Mouse (Mus musculus): ENCODE results near the gene Scn8a. TPM values are rescaled to one million over a fixed set of nuclear protein-coding genes. Genes with fewer than 3 reads are reported as not detected.

Scn8a gene
- polyA plus RNA-seq, 1 experiment from 2014 or later: 8.2 TPM

DNA sequence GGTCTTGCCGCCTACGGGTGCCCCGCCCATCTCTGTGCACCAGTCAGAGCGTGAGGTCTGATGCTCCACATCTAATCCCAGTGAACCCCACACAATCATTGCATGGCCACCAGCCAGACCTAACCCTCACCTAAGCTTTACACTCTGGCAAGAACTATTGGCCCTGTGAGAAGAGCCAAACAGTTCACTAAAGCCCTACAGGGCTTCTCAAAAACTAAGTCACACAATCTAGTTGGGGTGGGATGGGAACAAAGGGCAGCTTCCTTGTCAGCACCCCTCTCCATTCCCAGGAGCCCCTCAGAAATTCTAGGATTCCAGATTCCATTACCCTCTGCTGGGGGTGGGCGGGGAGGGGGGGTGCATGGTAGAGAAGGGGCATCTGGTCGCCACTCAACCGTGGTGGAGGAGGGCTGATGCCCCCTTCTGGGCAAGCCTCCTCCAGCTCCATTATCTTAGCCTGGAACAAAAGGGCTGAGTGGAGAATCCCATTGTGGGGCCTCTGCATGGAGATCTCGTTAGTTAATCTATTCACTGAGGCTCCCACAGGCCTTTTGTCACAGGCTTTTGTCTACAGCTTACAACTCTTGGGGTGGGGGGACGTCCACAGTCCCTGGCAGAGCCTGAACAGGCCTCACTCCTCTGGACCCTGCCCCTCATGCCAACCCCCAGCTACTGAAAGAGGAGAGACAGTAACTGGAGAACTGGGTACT, 190.1 kb downstream of the Scn8a start:
- H3K4me3 ChIP-seq: no peak overlapping the region
- no peaks in the 10 kb centered on the region for H3K9me3 ChIP-seq
- no peak for ATAC-seq (ENCODE audit: insufficient number of reproducible peaks, insufficient read depth, low FRiP score, low TSS enrichment, low read depth)
- 46% methylated on average over 9 of the region's 9 CpGs for WGBS
- peaks cover 28% of the 10 kb centered on the region for H3K4me1 ChIP-seq
- no peaks in the 10 kb centered on the region for H3K36me3 ChIP-seq
- no peak overlapping the region for H3K4me2 ChIP-seq
- peaks cover 16% of the 10 kb centered on the region for H3K27me3 ChIP-seq
- H3K9ac ChIP-seq: 0 out of 2 replicates have a peak overlapping the region, but pooled peaks have one; percentile 37
- peak overlapping the region; percentile 5; the same call in 1 of the 2 replicates for H3K27ac ChIP-seq

DNA sequence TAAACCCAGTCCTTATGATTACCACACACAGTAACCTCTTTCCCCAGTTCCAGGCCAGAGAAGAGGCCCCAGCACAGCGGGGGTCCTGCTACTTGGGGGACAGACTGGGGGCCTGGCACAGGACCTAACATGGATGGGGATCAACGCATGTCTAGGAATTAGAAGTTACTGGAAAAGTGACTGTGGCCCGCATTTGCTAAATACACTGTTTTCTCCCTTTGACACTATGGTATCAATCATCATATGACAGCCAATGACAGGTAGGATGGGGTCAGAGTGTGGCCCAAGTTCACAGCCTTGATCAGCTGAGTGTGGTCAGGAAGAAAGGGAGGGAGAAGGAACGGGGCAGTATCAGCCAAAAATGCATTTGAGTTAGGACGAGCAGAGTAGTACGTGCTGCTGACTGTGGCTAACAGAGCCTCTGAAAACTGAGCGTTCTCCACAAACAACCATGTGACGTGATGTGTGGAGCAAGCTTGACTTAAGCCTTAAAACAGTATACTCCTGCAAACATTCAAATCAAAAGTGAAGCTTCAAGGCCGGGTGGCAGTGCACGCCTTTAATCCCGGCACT, 190.7 kb downstream of the Scn8a start:
- no peaks in the 10 kb centered on the region for H3K9me3 ChIP-seq
- WGBS: 61% methylated on average over 11 of the region's 11 CpGs
- peaks cover 34% of the 10 kb centered on the region for H3K4me1 ChIP-seq
- H3K4me3 ChIP-seq: no peak overlapping the region
- H3K27ac ChIP-seq: peak overlapping the region; percentile 5; the same call in 1 of the 2 replicates
- 0 out of 2 replicates have a peak overlapping the region, but pooled peaks have one; percentile 37 for H3K9ac ChIP-seq
- no peak overlapping the region for H3K4me2 ChIP-seq
- H3K27me3 ChIP-seq: peaks cover 10% of the 10 kb centered on the region
- no peak for ATAC-seq (ENCODE audit: insufficient number of reproducible peaks, insufficient read depth, low FRiP score, low TSS enrichment, low read depth)
- H3K36me3 ChIP-seq: no peaks in the 10 kb centered on the region

DNA sequence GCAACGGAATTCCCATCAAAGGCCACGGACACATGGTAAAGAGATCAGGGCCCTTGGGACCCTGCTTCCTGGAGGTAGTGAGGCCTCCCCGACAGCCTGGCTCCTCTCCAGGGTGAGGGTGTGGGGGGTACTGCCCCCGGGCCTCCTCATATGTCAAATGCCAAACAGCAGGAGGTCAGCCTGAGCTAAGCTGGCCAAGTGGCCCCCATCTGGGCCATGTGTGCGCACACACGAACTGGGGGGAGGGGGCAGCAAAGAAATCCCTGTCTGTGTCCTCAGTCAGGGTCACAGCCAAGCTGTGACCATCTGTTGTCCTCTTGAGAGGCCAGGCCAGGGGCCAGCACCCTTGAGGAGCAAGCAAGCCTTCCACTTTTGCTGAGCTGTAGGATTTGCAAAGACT, 195.4 kb downstream of the Scn8a start:
- WGBS: 17% methylated on average over 6 of the region's 6 CpGs
- no peak overlapping the region for H3K9ac ChIP-seq
- no peaks in the 10 kb centered on the region for H3K27me3 ChIP-seq
- H3K4me3 ChIP-seq: no peak overlapping the region
- peaks cover 65% of the 10 kb centered on the region for H3K4me1 ChIP-seq
- no peaks in the 10 kb centered on the region for H3K36me3 ChIP-seq
- H3K4me2 ChIP-seq: no peak overlapping the region
- H3K27ac ChIP-seq: no peak overlapping the region
- no peaks in the 10 kb centered on the region for H3K9me3 ChIP-seq
- ATAC-seq (ENCODE audit: insufficient number of reproducible peaks, insufficient read depth, low FRiP score, low TSS enrichment, low read depth): no peak

DNA sequence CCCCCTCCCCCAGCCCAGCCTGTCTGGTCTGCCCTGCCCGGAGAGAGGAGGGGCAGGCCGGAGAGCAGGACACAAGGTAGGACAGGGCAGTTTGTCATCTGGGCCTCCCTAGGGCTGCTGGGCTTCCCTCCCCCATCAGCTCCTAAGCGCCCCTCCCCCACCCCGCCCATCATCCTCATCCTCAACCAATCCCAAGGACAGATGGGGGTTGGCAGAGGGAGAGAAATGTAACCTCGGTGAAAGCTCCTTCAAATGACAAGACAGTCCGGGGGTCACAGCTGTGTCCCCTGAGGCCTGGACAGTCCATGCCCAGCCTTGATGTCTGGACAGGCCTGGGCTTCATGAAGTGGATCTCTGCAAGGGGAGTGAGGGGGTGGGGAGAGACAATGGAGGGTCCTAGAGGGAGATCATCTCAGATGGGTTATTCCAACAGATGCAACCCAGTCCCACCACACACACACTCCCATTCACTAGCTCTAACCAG, 196.7 kb downstream of the Scn8a start:
- no peak overlapping the region for H3K9ac ChIP-seq
- H3K4me1 ChIP-seq: peaks cover 73% of the 10 kb centered on the region
- no peaks in the 10 kb centered on the region for H3K36me3 ChIP-seq
- no peak overlapping the region for H3K27ac ChIP-seq
- no peak overlapping the region for H3K4me3 ChIP-seq
- WGBS: 18% methylated on average over 4 of the region's 6 CpGs
- no peak for ATAC-seq (ENCODE audit: insufficient number of reproducible peaks, insufficient read depth, low FRiP score, low TSS enrichment, low read depth)
- H3K9me3 ChIP-seq: no peaks in the 10 kb centered on the region
- H3K27me3 ChIP-seq: no peaks in the 10 kb centered on the region
- H3K4me2 ChIP-seq: no peak overlapping the region

DNA sequence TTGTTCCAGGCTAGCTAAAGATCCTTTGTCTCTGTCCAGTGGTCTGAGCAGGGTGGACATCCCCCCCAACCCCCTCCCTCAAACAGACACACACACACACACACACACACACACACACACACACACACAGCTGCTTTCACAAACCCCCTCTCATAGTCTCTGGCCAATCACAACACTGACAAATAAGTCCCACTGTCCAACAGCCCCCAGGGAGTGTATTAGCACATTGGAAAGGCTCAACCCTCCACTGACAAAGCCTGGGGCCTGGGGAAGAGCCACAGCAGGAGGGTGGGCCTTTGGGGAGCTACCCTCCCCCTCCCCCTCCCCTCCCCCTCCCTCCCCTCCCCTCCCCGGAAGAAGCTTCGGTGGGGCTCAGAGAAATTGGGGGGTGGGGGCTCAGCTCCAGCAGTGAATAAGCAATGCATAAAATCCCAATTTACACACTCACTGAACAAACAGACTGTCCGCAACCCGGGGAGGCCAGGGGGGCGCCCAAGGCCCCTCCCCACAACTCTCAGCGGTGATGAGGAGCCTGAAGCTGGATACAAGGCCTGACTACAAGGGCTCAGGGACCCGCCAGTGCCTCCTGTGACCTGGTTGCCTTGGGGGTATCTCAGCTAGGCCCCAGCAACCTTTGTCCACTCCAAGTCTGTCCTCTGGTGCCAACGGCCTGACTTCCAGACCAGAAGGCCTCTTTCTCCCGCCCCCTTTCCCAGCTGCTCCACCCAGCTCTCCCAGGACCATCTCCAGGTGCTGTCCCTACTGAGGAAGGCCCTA, 197.4 kb downstream of the Scn8a start:
- Histone ChIP-seq H3K4me1 (peaks cover 72% of the 10 kb centered on the region), H3K36me3 (no peaks in the 10 kb centered on the region), H3K27ac (peak overlapping the region; percentile 68; the same call in 1 of the 2 replicates), H3K9me3 (no peaks in the 10 kb centered on the region), H3K4me3 (no peak overlapping the region), H3K27me3 (no peaks in the 10 kb centered on the region), H3K9ac (0 out of 2 replicates have a peak overlapping the region, but pooled peaks have one; percentile 46), H3K4me2 (no peak overlapping the region)
- no peak for ATAC-seq (ENCODE audit: insufficient number of reproducible peaks, insufficient read depth, low FRiP score, low TSS enrichment, low read depth)
- 24% methylated on average over 7 of the region's 9 CpGs for WGBS

DNA sequence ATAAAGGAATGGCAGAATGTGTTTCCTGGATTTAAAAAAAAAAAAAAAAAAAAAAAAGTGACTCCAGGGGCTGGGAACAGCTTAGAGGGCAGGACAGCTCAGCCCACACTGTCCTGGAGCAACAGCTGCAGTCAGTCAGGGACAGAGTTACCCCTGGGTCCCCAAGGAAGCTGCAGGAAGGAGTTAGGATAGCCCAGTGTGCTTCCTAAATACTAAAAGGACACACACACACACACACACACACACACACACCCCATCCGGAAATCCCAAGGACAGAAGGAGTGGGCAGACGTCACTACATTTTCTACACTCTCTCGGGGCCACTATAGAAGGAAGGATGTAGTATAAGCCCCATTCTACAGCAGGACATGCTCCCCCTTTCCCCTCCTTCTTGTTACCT, 198.4 kb downstream of the Scn8a start:
- Histone ChIP-seq H3K27ac (no peak overlapping the region), H3K36me3 (no peaks in the 10 kb centered on the region), H3K27me3 (no peaks in the 10 kb centered on the region), H3K4me3 (no peak overlapping the region), H3K9me3 (no peaks in the 10 kb centered on the region), H3K9ac (no peak overlapping the region), H3K4me2 (no peak overlapping the region), H3K4me1 (peaks cover 75% of the 10 kb centered on the region)
- WGBS: 33% methylated on average over 3 of the region's 3 CpGs
- no peak for ATAC-seq (ENCODE audit: insufficient number of reproducible peaks, insufficient read depth, low FRiP score, low TSS enrichment, low read depth)

DNA sequence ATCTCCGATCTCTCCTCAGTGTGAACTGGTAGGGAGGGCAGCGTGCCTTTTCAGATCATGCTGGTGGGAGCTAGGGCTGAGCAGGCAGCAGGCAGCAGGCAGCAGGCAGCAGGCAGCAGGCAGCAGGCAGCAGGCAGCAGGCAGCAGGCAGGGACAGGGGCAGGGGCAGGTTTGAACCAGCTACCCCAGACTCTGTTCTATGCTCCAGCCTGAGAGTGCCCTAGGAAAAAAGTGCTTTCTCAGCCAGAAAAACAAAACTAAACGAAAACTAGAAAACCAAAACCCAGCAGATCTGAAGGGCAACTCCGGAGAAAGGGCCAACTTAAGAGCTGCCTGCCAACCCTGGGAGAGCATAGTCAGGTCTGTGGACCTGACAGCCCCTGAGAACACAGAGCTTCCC, 199.0 kb downstream of the Scn8a start:
- Histone ChIP-seq H3K27ac (no peak overlapping the region; the same call in 1 of the 2 replicates), H3K9me3 (no peaks in the 10 kb centered on the region), H3K4me1 (peaks cover 77% of the 10 kb centered on the region), H3K4me2 (no peak overlapping the region), H3K4me3 (no peak overlapping the region), H3K9ac (no peak overlapping the region), H3K36me3 (no peaks in the 10 kb centered on the region), H3K27me3 (no peaks in the 10 kb centered on the region)
- WGBS: 54% methylated on average over 4 of the region's 4 CpGs
- no peak for ATAC-seq (ENCODE audit: insufficient number of reproducible peaks, insufficient read depth, low FRiP score, low TSS enrichment, low read depth)

DNA sequence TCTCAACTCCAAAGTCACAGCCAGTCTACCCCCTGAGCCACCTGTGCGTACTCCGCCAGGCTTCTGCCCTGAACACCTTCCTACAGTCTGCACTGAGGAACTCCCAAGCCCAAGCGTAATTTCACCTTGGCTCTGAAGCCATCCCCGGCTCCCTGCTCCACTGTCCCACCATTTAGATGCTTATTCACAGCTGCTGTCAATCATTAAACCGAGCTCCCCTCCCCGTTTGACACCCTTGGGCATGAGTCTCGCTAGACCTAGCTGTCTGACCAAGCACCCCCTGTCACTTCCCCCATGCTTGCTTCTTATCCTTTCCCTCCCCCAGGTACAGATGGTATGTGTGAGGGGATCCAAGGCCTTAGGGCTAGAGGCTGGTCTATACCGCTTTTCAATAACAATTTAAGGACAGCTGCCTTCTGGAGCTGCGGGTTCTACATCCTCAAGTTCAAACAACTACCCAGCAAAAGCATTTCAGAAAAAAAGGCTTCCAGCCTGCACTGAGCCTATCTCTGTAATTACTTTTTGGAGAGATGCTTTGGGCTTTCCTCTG, 200.1 kb downstream of the Scn8a start:
- Histone ChIP-seq H3K36me3 (no peaks in the 10 kb centered on the region), H3K4me2 (no peak overlapping the region), H3K27me3 (no peaks in the 10 kb centered on the region), H3K4me1 (peaks cover 77% of the 10 kb centered on the region), H3K27ac (peak overlapping the region; percentile 82), H3K9ac (peak overlapping the region; percentile 55; the same call in 1 of the 2 replicates), H3K4me3 (no peak overlapping the region), H3K9me3 (no peaks in the 10 kb centered on the region)
- no peak for ATAC-seq (ENCODE audit: insufficient number of reproducible peaks, insufficient read depth, low FRiP score, low TSS enrichment, low read depth)
- 42% methylated on average over 9 of the region's 9 CpGs for WGBS

DNA sequence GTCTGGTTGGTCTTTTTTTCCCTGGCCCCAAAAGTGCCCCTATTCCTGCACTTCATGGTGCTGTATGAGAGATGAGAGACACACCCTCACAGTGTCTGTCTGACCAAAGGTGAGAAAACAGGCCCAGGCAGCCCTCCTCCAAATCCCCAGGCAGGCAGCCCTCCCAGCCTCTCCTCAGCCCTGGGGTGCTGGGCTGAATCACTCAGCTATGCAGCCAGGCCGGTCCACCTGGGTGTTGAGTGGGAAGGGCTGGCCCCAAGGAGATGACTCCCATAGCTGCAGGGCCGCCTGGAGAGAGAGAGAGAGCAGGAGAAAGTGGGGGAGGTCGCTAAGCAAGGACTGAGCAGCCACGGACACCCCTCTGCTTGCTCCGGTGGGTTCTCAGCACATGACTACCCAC, 201.1 kb downstream of the Scn8a start:
- peak overlapping the region; percentile 55 for H3K9ac ChIP-seq
- H3K27me3 ChIP-seq: no peaks in the 10 kb centered on the region
- no peaks in the 10 kb centered on the region for H3K36me3 ChIP-seq
- H3K4me3 ChIP-seq: no peak overlapping the region
- H3K9me3 ChIP-seq: no peaks in the 10 kb centered on the region
- peaks cover 75% of the 10 kb centered on the region for H3K4me1 ChIP-seq
- ATAC-seq (ENCODE audit: insufficient number of reproducible peaks, insufficient read depth, low FRiP score, low TSS enrichment, low read depth): peak; percentile 32
- H3K27ac ChIP-seq: peak overlapping the region; percentile 82
- H3K4me2 ChIP-seq: no peak overlapping the region; the same call in 1 of the 2 replicates
- WGBS: 33% methylated on average over 5 of the region's 5 CpGs

DNA sequence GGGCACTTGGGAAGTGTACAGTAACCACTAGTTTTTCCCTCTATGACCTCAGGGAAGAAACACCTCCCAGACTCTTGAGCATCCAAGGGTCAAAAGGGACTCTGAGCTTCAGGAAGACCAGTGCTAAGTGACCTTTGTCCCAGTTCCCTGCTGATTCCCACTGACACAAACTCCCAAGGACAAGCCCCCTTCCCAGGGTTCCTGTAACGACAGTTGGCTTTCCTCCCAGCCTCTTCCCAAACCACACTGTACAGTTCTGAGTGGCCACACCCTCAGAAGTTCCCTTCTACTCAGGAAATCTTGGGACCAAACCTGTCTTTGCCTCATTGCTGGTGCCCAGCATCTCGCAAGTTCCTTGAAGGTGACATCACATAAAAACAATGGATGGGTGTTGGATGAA, 203.1 kb downstream of the Scn8a start:
- peaks cover 6% of the 10 kb centered on the region; the same call in 1 of the 2 replicates for H3K27me3 ChIP-seq
- ATAC-seq (ENCODE audit: insufficient number of reproducible peaks, insufficient read depth, low FRiP score, low TSS enrichment, low read depth): no peak
- H3K4me3 ChIP-seq: no peak overlapping the region
- no peak overlapping the region for H3K9ac ChIP-seq
- no peak overlapping the region for H3K4me2 ChIP-seq
- H3K9me3 ChIP-seq: no peaks in the 10 kb centered on the region
- H3K4me1 ChIP-seq: peaks cover 75% of the 10 kb centered on the region
- WGBS: 53% methylated on average over 2 of the region's 2 CpGs
- H3K27ac ChIP-seq: no peak overlapping the region
- no peaks in the 10 kb centered on the region for H3K36me3 ChIP-seq

DNA sequence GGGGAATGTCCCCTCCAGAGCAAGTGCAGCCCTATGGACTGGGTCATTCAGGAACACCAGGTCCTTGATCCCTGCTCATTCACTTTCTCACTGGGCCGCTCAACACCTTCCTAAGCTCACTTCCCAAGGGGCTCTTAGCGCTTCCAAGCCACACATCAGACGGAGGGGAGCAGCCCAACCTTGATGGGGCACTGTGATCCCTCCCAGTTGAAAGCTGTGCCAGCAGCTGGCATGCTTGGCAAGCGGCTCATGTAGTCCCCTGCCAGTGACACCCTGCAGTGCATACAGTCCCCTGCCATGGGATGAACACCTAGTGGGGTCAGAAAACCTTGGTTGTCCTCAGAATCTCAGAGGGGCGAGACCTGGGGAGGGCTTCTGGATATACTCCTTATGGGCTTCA, 204.4 kb downstream of the Scn8a start:
- no peak overlapping the region for H3K4me2 ChIP-seq
- no peak for ATAC-seq (ENCODE audit: insufficient number of reproducible peaks, insufficient read depth, low FRiP score, low TSS enrichment, low read depth)
- no peak overlapping the region for H3K9ac ChIP-seq
- H3K4me1 ChIP-seq: peaks cover 68% of the 10 kb centered on the region
- H3K36me3 ChIP-seq: no peaks in the 10 kb centered on the region
- H3K27ac ChIP-seq: 0 out of 2 replicates have a peak overlapping the region, but pooled peaks have one; percentile 16
- peaks cover 6% of the 10 kb centered on the region; the same call in 1 of the 2 replicates for H3K27me3 ChIP-seq
- WGBS: 85% methylated on average over 5 of the region's 5 CpGs
- no peaks in the 10 kb centered on the region for H3K9me3 ChIP-seq
- H3K4me3 ChIP-seq: no peak overlapping the region
